Mouse (Mus musculus) kidney, adult 18-20 months (tissue): ENCODE measurements around the gene Zc2hc1c.

Experiments used
- DNase-seq: peaks from one replicate; pipeline ENCODE4 v3.0.0; 2021

Gene Zc2hc1c

GRCm38 (mm10) chr12:85286941-85287340, 1.4 kb upstream of the Zc2hc1c start:
- DNase-seq, result no peak

GRCm38 (mm10) chr12:85287809-85288485, 444 bp upstream of the Zc2hc1c start, which contains the start of gene Acyp1:
Acyp1 (minus strand) TSS chr12:85288438.
- DNase-seq, result peak; percentile 72

GRCm38 (mm10) chr12:85289157-85290000, 988 bp downstream of the Zc2hc1c start:
- peak; percentile 66 for DNase-seq

- peak; percentile 57 for DNase-seq
Measured at GRCm38 (mm10) chr12:85290633-85291032, 2.2 kb downstream of the Zc2hc1c start.

GRCm38 (mm10) chr12:85291541-85291940, 3.1 kb downstream of the Zc2hc1c start:
- DNase-seq, result no peak

- DNase-seq, result no peak
Measured at GRCm38 (mm10) chr12:85292288-85292687, 3.9 kb downstream of the Zc2hc1c start.

GRCm38 (mm10) chr12:85292906-85293305, 4.5 kb downstream of the Zc2hc1c start:
- no peak for DNase-seq

- no peak for DNase-seq
Measured at GRCm38 (mm10) chr12:85295506-85295905, 7.1 kb downstream of the Zc2hc1c start.

GRCm38 (mm10) chr12:85296915-85297314, 8.5 kb downstream of the Zc2hc1c start:
- DNase-seq, result no peak

GRCm38 (mm10) chr12:85297345-85297997, 9.1 kb downstream of the Zc2hc1c start:
- no peak for DNase-seq

GRCm38 (mm10) chr12:85298127-85298834, 9.9 kb downstream of the Zc2hc1c start:
- peak; percentile 23 for DNase-seq

GRCm38 (mm10) chr12:85298835-85299180, 10.4 kb downstream of the Zc2hc1c start:
- DNase-seq, result no peak

GRCm38 (mm10) chr12:85303256-85303655, 14.9 kb downstream of the Zc2hc1c start:
- DNase-seq, result no peak

- no peak for DNase-seq
Measured at GRCm38 (mm10) chr12:85304725-85305124, 16.3 kb downstream of the Zc2hc1c start.

GRCm38 (mm10) chr12:85305247-85305892, 17.0 kb downstream of the Zc2hc1c start:
- peak; percentile 88 for DNase-seq

- DNase-seq, result no peak
Measured at GRCm38 (mm10) chr12:85308651-85309050, 20.3 kb downstream of the Zc2hc1c start.

- no peak for DNase-seq
Measured at GRCm38 (mm10) chr12:85330153-85330552, 41.8 kb downstream of the Zc2hc1c start.

GRCm38 (mm10) chr12:85337567-85338311, 49.3 kb downstream of the Zc2hc1c start:
- DNase-seq, result no peak

- DNase-seq, result no peak
Measured at GRCm38 (mm10) chr12:85338815-85339214, 50.4 kb downstream of the Zc2hc1c start.

GRCm38 (mm10) chr12:85339243-85339729, 50.9 kb downstream of the Zc2hc1c start, which contains the start of gene Nek9:
Nek9 (minus strand) TSS chr12:85339362.
- peak; percentile 97 for DNase-seq

GRCm38 (mm10) chr12:85339947-85340346, 51.6 kb downstream of the Zc2hc1c start:
- DNase-seq, result no peak
